Mouse (Mus musculus) olfactory bulb, adult 2 months (tissue): ENCODE results near the gene Gm20547. TPM values are rescaled to one million over a fixed set of nuclear protein-coding genes. Genes with fewer than 3 reads are reported as not detected.

Experiments
- H3K27ac ChIP-seq: fragments of 200-500 bp; 2 replicates; pipeline ENCODE4 v1.5.1; 2012; ENCODE audit warnings: low read depth, low read length; ENCODE audit not compliant: insufficient read depth
- H3K4me1 ChIP-seq: fragments of 200-500 bp; 2 replicates; pipeline ENCODE4 v1.6.1; 2012; ENCODE audit warnings: low read length; ENCODE audit not compliant: control insufficient read depth, insufficient read depth
- H3K4me3 ChIP-seq: fragments of 200-500 bp; 2 replicates; pipeline ENCODE4 v1.5.1; 2012; ENCODE audit warnings: mild to moderate bottlenecking, low read depth, low read length, moderate library complexity; ENCODE audit not compliant: insufficient read depth
- CTCF ChIP-seq: fragments of 200-500 bp; IDR thresholded peaks from 2 replicates; pipeline ENCODE4 v1.5.1; 2012; ENCODE audit warnings: low read depth, mild to moderate bottlenecking, low read length, moderate library complexity; ENCODE audit not compliant: insufficient read depth
- POLR2A ChIP-seq: fragments of 200-500 bp; IDR thresholded peaks from 2 replicates; pipeline ENCODE4 v1.6.1; 2012; ENCODE audit warnings: mild to moderate bottlenecking, low read depth, low read length, moderate library complexity; ENCODE audit not compliant: insufficient read depth
- WGBS: fragments of 180-500 bp; shearing (Covaris S2); methylation state at CpG from one replicate; pipeline ENCODE4 v1.1.7; 2018; 5-methylcytosine and 5-hydroxymethylcytosine counted together
- polyA plus RNA-seq: library from polyadenylated mRNA; stranded (reverse); fragments of >200 nt; gene quantifications from 2 replicates; pipeline ENCODE4 v1.2.4, GENCODE M21; 2012; ENCODE audit warnings: low replicate concordance; ENCODE audit not compliant: missing spikeins, insufficient read depth, insufficient read length

The Gm20547 gene
- polyA plus RNA-seq, 1 experiment: not detected

DNA sequence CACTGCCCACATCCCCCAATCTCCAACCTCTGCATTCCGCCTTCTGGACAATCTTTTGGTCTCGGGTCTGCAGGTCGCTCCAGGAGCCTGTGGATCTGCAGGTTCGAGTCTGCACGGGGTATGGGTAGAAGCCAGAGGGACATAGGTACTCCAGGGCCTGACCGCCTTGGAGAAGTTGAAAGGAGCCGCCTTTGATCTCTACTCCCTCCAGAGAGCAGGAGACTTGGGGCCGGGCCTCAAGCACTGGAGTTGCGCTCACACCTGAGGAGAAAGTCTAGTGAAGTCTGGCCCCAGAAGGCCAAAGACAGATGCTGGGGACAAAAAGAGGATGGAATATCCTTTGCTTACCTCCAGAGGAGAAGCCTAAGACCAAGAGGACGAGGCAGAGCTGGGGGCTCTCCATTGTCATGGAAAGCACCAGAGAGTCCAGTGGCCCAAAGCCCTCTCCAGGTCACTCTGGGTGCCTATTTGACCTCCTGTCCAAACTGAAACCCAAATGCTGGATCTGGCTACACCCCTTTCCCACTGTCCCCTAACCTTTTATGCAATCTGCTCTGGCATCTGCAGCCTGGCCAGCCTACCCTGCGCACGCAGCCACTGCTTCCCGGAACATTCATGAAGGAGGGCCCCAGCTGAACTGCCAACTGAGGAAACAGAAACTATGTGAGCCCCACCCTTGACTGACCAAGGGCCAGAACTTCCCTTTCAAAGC is 20.0 kb downstream of the Gm20547 start:
- H3K4me3 ChIP-seq: no peak overlapping the region
- no peaks in the 10 kb centered on the region for H3K4me1 ChIP-seq
- H3K27ac ChIP-seq: no peak overlapping the region
- no peak for TF ChIP-seq CTCF
- TF ChIP-seq POLR2A: no peak
- WGBS: 71% methylated on average over 13 of the region's 13 CpGs

DNA sequence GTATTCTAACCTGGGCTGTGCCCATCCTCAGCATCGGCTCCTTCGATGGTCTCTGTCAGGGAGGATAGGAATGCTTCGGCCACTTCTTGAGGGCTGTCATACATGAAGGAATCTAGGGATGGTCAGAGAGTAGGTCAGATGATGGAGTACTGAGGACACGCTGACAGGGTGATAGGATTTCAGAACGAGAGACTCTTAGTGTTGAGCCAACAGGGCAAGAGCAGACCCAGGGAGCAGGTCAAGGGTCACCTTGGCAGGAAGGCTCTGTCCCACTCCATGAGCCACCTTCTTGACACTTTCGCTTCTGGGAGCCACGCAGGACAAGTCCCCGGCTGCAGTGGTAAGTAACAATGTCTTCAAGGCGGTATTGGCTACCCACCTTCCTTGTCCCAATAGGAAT is 21.3 kb downstream of the Gm20547 start:
- TF ChIP-seq POLR2A (no peak), CTCF (no peak)
- Histone ChIP-seq H3K4me1 (no peaks in the 10 kb centered on the region), H3K4me3 (no peak overlapping the region), H3K27ac (no peak overlapping the region)
- 88% methylated on average over 9 of the region's 9 CpGs for WGBS

DNA sequence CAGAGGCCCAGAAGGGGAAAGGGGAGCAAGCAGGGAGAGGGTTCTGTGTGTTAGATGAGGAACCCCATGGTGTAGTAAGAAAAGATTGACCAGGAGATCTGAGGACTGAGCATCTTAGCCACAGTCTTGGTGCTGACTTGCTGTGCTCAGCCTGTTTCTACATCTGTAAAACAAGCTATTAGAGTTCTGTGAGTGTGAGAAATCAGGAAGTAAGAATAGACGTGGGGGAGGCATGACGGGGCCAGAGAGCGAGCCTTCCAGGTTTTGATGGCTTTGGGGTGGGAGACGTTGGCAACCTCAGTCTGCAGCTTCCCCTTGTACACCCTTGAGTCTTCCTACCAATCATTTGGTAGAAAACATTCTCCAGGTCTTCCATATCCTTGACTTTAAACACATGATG is 23.2 kb downstream of the Gm20547 start:
- WGBS: 72% methylated on average over 4 of the region's 4 CpGs
- TF ChIP-seq POLR2A: no peak
- no peak overlapping the region for H3K4me3 ChIP-seq
- H3K4me1 ChIP-seq: no peaks in the 10 kb centered on the region
- H3K27ac ChIP-seq: no peak overlapping the region

DNA sequence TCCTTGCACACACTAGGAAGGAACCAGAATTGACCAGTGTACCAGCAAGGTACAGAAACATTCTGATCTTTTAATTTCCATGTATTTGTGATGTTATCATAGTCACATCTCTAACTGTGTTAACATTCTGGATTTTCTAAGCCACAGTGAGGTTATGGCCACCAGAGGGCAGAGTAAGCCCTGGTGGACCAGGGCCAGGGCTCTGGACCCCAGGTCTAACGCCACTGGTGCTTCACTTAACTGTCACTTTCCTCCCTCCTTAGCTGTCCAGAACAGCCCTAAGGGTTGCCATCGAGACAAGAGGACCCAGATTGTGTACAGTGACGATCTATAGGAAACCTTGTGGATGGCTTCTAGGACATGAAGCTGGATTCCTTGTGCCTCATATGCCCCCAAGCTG is 26.0 kb downstream of the Gm20547 start:
- TF ChIP-seq POLR2A: no peak
- TF ChIP-seq CTCF: peak; percentile 56; the same call in 1 of the 2 replicates
- 31% methylated on average over 3 of the region's 3 CpGs for WGBS
- no peak overlapping the region for H3K4me3 ChIP-seq

DNA sequence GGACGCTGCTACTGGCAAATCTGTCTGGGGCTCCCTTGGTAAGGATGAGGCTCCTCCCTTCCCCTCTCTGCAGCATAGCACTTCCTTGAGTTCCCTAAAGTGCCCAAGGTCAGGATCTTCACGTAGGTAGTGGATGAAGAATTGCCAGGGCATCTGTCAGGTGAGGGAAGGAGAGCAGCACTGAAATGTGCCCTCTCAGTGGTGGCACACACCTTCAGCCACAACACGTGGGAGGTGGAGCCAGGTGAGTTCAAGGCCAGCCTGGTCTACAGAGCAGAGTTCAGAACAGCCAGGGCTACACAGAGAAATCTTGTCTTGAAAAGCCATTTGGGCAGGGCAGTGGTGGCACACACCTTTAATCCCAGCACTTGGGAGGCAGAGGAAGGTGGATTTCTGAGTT is 27.1 kb downstream of the Gm20547 start:
- Histone ChIP-seq H3K27ac (no peak overlapping the region), H3K4me3 (no peak overlapping the region), H3K4me1 (peaks cover 6% of the 10 kb centered on the region)
- TF ChIP-seq CTCF (no peak), POLR2A (no peak)
- WGBS: 80% methylated on average over 3 of the region's 3 CpGs

More for the DNA sequence above, 26.0 kb downstream of the Gm20547 start:
- Histone ChIP-seq H3K27ac (no peak overlapping the region), H3K4me1 (peaks cover 2% of the 10 kb centered on the region)

DNA sequence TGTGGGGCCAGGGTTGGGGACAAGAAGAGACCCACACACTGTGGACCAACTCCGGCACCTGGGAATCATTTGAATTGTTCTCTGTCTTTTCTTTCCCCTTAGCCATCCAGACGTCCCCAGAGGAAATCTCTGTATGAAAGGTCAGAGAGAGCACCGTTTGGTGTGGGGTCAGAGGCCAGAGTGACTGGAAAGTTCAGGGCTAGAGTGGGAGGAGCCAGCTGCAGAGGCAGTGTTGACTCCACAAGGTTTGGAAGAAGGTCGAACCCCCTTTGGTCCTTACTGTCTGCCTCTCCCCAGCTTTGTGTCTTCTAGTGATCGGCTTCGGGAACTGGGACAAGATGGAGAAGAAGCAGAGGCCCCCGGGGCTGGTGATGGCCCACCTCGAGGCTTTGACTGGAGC is 28.3 kb downstream of the Gm20547 start:
- Histone ChIP-seq H3K4me3 (no peak overlapping the region), H3K27ac (no peak overlapping the region), H3K4me1 (peaks cover 8% of the 10 kb centered on the region)
- 81% methylated on average over 8 of the region's 8 CpGs for WGBS
- TF ChIP-seq CTCF (no peak), POLR2A (no peak)

DNA sequence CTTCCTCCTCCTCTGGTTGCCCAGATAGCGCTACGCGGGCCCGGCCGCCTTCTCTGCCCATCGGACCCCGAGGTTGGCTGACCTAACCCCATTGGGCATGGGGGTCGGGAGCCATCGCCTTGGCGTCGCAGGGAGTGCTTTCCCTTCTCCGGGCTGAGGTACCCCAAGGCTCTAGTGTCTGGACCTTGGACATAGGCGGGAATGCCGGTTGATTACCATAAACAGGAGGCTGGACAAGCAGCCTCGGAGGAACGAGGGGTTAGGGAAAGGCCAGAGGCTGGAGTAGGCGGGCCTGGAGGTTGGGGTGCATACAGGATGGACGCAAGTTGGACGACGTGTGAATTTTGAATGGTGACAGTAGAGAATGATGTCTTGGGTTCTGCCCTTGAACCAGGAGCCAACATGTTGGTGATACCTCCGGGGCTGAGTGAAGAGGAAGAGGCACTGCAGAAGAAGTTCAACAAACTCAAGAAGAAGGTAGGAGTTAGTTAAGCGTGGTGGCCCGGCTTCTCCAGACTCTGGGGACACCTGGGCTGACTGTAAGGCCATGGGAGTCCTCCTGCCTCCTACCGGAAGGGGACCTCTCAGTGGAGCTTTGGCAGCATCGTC is 31.2 kb downstream of the Gm20547 start:
- Histone ChIP-seq H3K4me3 (peak overlapping the region; percentile 67), H3K27ac (no peak overlapping the region), H3K4me1 (peaks cover 8% of the 10 kb centered on the region)
- 2% methylated on average over 25 of the region's 25 CpGs for WGBS
- TF ChIP-seq POLR2A (no peak), CTCF (no peak)

DNA sequence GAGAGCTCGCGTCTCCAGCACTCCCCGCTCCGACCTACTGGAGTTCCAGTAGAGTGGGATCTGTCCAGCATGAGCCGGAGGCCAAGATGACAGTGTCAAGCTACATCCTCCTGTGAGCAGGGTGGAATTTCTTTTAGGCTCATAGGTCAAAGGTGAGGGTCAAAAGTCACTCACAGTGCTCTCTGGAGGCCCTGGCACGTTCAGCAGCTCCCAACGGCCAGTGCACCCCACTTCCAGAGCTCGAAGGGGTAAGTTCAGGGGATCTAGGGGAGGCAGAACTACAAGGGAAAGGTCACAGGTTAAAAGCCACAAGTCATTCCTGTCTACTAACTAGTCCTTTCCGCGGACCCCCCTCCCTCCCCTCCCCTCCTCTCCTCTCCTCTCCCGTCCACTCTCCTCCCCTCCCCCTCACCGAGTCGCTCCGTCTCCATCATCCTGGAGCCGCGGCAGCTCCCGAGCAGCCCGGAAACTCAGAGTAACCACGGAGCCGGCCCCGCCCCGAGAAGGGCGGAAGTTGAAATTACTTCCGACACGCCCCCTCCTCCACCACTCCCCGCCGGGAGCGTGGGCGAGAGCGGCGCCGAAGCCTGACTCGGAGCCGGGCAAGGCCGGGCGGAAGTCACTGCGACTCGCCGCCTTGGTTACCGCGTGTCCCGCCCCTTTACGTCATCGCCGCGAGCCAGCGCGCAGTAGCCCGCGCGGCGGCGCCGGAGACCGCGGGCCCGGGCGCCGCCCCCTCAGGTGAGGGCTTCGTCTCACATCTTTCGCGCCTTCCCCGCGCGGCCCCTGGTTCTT is 31.9 kb downstream of the Gm20547 start, which contains the start of the genes Skiv2l and Nelfe:
TSS of gene Skiv2l (minus strand) at position 489 of the 795 bp plus-strand sequence.
TSS of gene Nelfe (plus strand) at position 670 of the 795 bp plus-strand sequence.
- Histone ChIP-seq H3K4me3 (peak within 1 kb of the TSS; percentile 67), H3K27ac (no peak within 1 kb of the TSS), H3K4me1 (peaks cover 8% of the 10 kb centered on the region)
- WGBS: under 1% methylated on average over 65 of the region's 65 CpGs
- no peak for TF ChIP-seq CTCF
- TF ChIP-seq POLR2A: peak; percentile 92

DNA sequence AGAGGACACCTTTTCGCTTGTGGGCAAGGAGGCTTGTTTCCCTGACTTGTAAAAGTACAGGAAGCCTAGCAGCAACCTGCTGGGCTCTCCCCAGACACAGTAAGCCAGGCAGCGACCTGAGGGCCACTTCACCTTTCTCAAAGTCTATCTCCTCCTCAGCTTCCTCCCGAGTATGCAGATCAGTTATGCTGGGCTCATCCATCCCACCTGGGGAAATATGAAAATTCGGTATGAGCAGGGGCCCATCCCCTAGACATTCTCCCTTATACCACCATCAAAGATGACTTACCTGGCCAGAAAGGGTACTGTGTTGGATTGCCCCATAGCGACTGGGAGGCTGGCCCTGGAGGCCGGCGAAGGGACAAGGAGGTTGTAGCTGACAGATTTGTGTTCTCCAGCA is 34.2 kb downstream of the Gm20547 start:
- no peak overlapping the region for H3K4me3 ChIP-seq
- TF ChIP-seq CTCF (no peak), POLR2A (no peak)
- H3K4me1 ChIP-seq: peaks cover 8% of the 10 kb centered on the region
- no peak overlapping the region for H3K27ac ChIP-seq
- 91% methylated on average over 7 of the region's 7 CpGs for WGBS
